Mouse (Mus musculus) MEL (cell line): ENCODE measurements around the gene Madcam1.

Experiments used
- MYB ChIP-seq: IDR thresholded peaks from 2 replicates; pipeline ENCODE4 v1.6.1; 2011; ENCODE audit warnings: mild to moderate bottlenecking, low read depth, low read length, improper control_type of control experiment
- POLR2A ChIP-seq, 2 experiments: IDR thresholded peaks; 2 replicates each; pipeline ENCODE4 v1.6.1; 2011 to 2012; ENCODE audit warnings: low read length in 2 of 2, mild to moderate bottlenecking in 2 of 2, control low read depth in 1 of 2, improper control_type of control experiment in 1 of 2, low read depth in 1 of 2, moderate library complexity in 1 of 2; ENCODE audit not compliant: control insufficient read depth in 1 of 2, insufficient read depth in 1 of 2, poor library complexity in 1 of 2
- RCOR1 ChIP-seq: IDR thresholded peaks from 2 replicates; pipeline ENCODE4 v1.6.1; 2012; ENCODE audit warnings: low read depth, mild to moderate bottlenecking, inconsistent platforms, low read length, improper control_type of control experiment

GRCm38 (mm10) chr10:79670071-79670888, 5.9 kb downstream of the Madcam1 start:
- TF ChIP-seq RCOR1 (no peak), MYB (no peak), POLR2A (IDR thresholded peaks at IDR 0.05; ENCODE audit: control insufficient read depth in 1 of 2, insufficient read depth in 1 of 2, low read depth in 1 of 2, low read length in 2 of 2, poor library complexity in 1 of 2) (no peak)
